Mouse (Mus musculus) cerebellum, adult 2 months (tissue): Measurements from ENCODE around the gene Ckap4. TPM values are rescaled to one million over a fixed set of nuclear protein-coding genes. Genes with fewer than 3 reads are reported as not detected.

Experiments
- DNase-seq, 2 experiments: peaks; one replicate each; pipeline ENCODE4 v3.0.0; 2021
- H3K27ac ChIP-seq: fragments of 200-500 bp; 2 replicates; pipeline ENCODE4 v1.5.1; 2012; ENCODE audit warnings: low read length, control low read depth, inconsistent platforms; ENCODE audit not compliant: insufficient read depth
- H3K27me3 ChIP-seq: fragments of 200-500 bp; 2 replicates; pipeline ENCODE4 v1.6.1; 2012; ENCODE audit warnings: inconsistent platforms, mild to moderate bottlenecking, low read length, moderate library complexity; ENCODE audit not compliant: control insufficient read depth, insufficient read depth
- H3K4me1 ChIP-seq: fragments of 200-500 bp; 2 replicates; pipeline ENCODE4 v1.6.1; 2011; ENCODE audit warnings: low read length; ENCODE audit not compliant: control insufficient read depth, insufficient read depth
- H3K4me3 ChIP-seq: fragments of 200-500 bp; replicated peaks from 2 replicates; pipeline ENCODE3; 2011; ENCODE audit warnings: mild to moderate bottlenecking, low read depth, low read length, control low read depth; ENCODE audit not compliant: insufficient read depth
- CTCF ChIP-seq: fragments of 200-500 bp; IDR thresholded peaks from 2 replicates; pipeline ENCODE4 v1.5.1; 2011; ENCODE audit warnings: low read depth, mild to moderate bottlenecking, control low read depth, low read length, moderate library complexity, borderline replicate concordance; ENCODE audit not compliant: insufficient read depth
- POLR2A ChIP-seq: fragments of 200-500 bp; IDR thresholded peaks from 2 replicates; pipeline ENCODE4 v1.6.1; 2011; ENCODE audit warnings: low read length, control low read depth, borderline replicate concordance; ENCODE audit not compliant: insufficient read depth
- WGBS: fragments of 180-500 bp; shearing (Covaris S2); methylation state at CpG from one replicate; pipeline ENCODE4 v1.1.7; 2018; 5-methylcytosine and 5-hydroxymethylcytosine counted together
- polyA plus RNA-seq: library from polyadenylated mRNA; depleted of rRNA; stranded (reverse); fragments of >200 nt; gene quantifications from 2 replicates; pipeline ENCODE4 v1.2.3, GENCODE M21; 2012

Gene Ckap4
- polyA plus RNA-seq, 1 experiment, result 20.4 TPM

GRCm38 (mm10) chr10:84573671-84574420 is 40.0 kb upstream of the Ckap4 start:
- Histone ChIP-seq H3K4me3 (no peak overlapping the region), H3K27ac (no peak overlapping the region), H3K27me3 (no peaks in the 10 kb centered on the region), H3K4me1 (peaks cover 5% of the 10 kb centered on the region; the same call in 1 of the 2 replicates)
- no peak for DNase-seq
- TF ChIP-seq CTCF (no peak), POLR2A (no peak)
- WGBS, result 72% methylated on average over 5 of the region's 5 CpGs

- no peak overlapping the region for H3K27ac ChIP-seq
- no peak overlapping the region for H3K4me3 ChIP-seq
- TF ChIP-seq POLR2A, result no peak
- no peak for TF ChIP-seq CTCF
- no peaks in the 10 kb centered on the region for H3K27me3 ChIP-seq
- 87% methylated on average over 10 of the region's 10 CpGs for WGBS
- DNase-seq, result no peak
- no peaks in the 10 kb centered on the region for H3K4me1 ChIP-seq
These were observed 37.3 kb upstream of the Ckap4 start for GRCm38 (mm10) chr10:84571052-84571639.

- no peak overlapping the region for H3K4me3 ChIP-seq
- no peak overlapping the region for H3K27ac ChIP-seq
- WGBS, result 88% methylated on average over 8 of the region's 8 CpGs
- H3K27me3 ChIP-seq, result no peaks in the 10 kb centered on the region
- no peak for TF ChIP-seq POLR2A
- TF ChIP-seq CTCF, result no peak
- DNase-seq, result no peak
- peaks cover 16% of the 10 kb centered on the region for H3K4me1 ChIP-seq
These were observed 30.6 kb upstream of the Ckap4 start for GRCm38 (mm10) chr10:84564427-84564826.

GRCm38 (mm10) chr10:84562567-84563554 is 29.0 kb upstream of the Ckap4 start:
- no peak overlapping the region for H3K4me3 ChIP-seq
- H3K27ac ChIP-seq, result peak overlapping the region; percentile 11
- 22% methylated on average over 13 of the region's 13 CpGs for WGBS
- peaks cover 16% of the 10 kb centered on the region for H3K4me1 ChIP-seq
- peak; percentile 91 to 92 for DNase-seq
- H3K27me3 ChIP-seq, result no peaks in the 10 kb centered on the region
- TF ChIP-seq POLR2A, result no peak
- peak; percentile 41 for TF ChIP-seq CTCF

GRCm38 (mm10) chr10:84562121-84562520 is 28.3 kb upstream of the Ckap4 start:
- H3K27me3 ChIP-seq, result no peaks in the 10 kb centered on the region
- peaks cover 16% of the 10 kb centered on the region for H3K4me1 ChIP-seq
- no peak overlapping the region for H3K4me3 ChIP-seq
- WGBS, result 88% methylated on average over 5 of the region's 5 CpGs
- no peak for DNase-seq
- no peak overlapping the region for H3K27ac ChIP-seq
- TF ChIP-seq CTCF, result no peak

GRCm38 (mm10) chr10:84559986-84560385 is 26.1 kb upstream of the Ckap4 start:
- Histone ChIP-seq H3K4me1 (peaks cover 16% of the 10 kb centered on the region), H3K27ac (no peak overlapping the region), H3K27me3 (no peaks in the 10 kb centered on the region), H3K4me3 (no peak overlapping the region)
- TF ChIP-seq CTCF (no peak), POLR2A (no peak)
- 93% methylated on average over 4 of the region's 4 CpGs for WGBS
- no peak for DNase-seq

- Histone ChIP-seq H3K4me3 (no peak overlapping the region), H3K27ac (no peak overlapping the region), H3K4me1 (peaks cover 13% of the 10 kb centered on the region), H3K27me3 (no peaks in the 10 kb centered on the region)
- DNase-seq, result no peak
- peak; percentile 6; the same call in 1 of the 2 replicates for TF ChIP-seq CTCF
- no peak for TF ChIP-seq POLR2A
- WGBS, result 98% methylated on average over 1 of the region's 1 CpGs
These were observed 24.6 kb upstream of the Ckap4 start for GRCm38 (mm10) chr10:84558511-84558910.
